In the genomic region with DNA sequence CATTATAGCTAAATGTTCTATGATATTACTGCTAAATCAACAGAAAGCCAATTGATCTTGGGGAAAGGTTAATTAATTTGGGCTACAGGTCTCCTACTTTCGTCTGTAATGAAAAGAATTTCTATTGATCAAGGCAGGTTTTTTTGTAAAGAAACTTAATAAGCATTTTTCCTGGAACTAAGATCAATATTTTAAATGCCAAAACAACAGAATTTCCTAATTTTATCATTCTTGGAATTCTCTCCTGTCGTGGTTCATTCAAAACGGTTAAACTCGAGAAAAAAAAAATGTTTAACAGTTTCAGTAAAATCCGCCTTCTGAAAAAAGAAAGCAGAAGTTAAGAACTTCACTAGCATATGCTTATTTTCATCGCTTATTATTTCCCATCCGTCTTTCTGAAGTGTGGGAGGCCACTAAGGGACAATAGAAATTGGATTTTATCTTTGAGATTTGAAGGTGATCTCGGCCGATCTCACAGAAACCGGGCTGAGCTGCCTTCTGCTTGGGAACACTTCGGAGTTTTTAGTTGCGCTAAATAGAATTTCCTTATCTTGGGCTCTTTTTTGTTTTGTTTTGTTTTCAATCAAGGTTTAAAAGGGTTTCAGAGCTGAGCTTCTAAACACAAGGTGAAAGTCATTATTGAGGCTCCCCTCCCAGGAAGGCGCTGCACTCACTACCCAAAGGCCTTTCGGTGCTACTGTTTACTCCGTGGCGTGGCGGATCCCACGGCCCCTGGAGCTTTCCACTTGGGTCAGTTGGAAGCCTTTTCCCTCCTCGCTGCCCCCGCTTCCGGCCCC, we compare ENCODE assay signal across 8 mouse cellular contexts. TPM values are rescaled to one million over a fixed set of nuclear protein-coding genes. Genes with fewer than 3 reads are reported as not detected.
A peak's percentile ranks its signal among the peaks of the same experiment; 100 is the strongest.
DNase-seq lines count a peak whose midpoint lies in the region; ATAC-seq and TF ChIP-seq lines count a peak whose summit lies in the region.
"Had no signal": no experiment of that assay in that cellular context is flagged by ENCODE, and none has a peak within 500 bp of the region (broad histone marks: within the 10 kb centered on the region; RNA-seq: fewer than 3 reads in every experiment).

No protein-coding gene starts in this region.

- ATAC-seq in heart, embryonic 16.5 days (replicated peaks; ENCODE audit: extremely low read depth, insufficient read depth, low FRiP score) = no peak
- no peak for ATAC-seq in liver, embryonic 15.5 days (ENCODE audit: insufficient read depth)
- no peak for ATAC-seq in megakaryocyte progenitor cell, adult 5-6 weeks (replicated peaks; ENCODE audit: poor library complexity)

- peaks cover 90% of the 10 kb centered on the region for H3K27me3 ChIP-seq in E14TG2a.4 (ENCODE audit: insufficient read depth, low read length)
- peaks cover 73% of the 10 kb centered on the region for H3K27me3 ChIP-seq in heart, embryonic 16.5 days (ENCODE audit: control insufficient read depth, insufficient read depth, low read length)
- peaks cover 94% of the 10 kb centered on the region for H3K27me3 ChIP-seq in liver, embryonic 15.5 days

- peaks cover 42% of the 10 kb centered on the region for H3K4me1 ChIP-seq in E14TG2a.4 (replicated peaks; ENCODE audit: low read depth, low read length)
- peaks cover 6% of the 10 kb centered on the region; the same call in 1 of the 2 replicates for H3K4me1 ChIP-seq in heart, embryonic 16.5 days (ENCODE audit: control insufficient read depth, insufficient read depth, low read length)
- H3K4me1 ChIP-seq in liver, embryonic 15.5 days (replicated peaks) = peaks cover 7% of the 10 kb centered on the region

- no peaks in the 10 kb centered on the region for H3K36me3 ChIP-seq in E14TG2a.4 (ENCODE audit: insufficient read depth, low read length)
- H3K36me3 ChIP-seq in heart, embryonic 16.5 days (ENCODE audit: control insufficient read depth, insufficient read depth) = no peaks in the 10 kb centered on the region
- H3K36me3 ChIP-seq in liver, embryonic 15.5 days (replicated peaks) = no peaks in the 10 kb centered on the region

- WGBS in heart, embryonic 16.5 days = 2% methylated on average over 21 of the region's 21 CpGs
- WGBS in liver, embryonic 15.5 days (ENCODE audit: insufficient replicate concordance) = 1% methylated on average over 21 of the region's 21 CpGs

- H3K4me3 ChIP-seq in E14TG2a.4 (replicated peaks; ENCODE audit: low read length) = peak overlapping the region; percentile 76
- peak overlapping the region; percentile 33 for H3K4me3 ChIP-seq in heart, embryonic 16.5 days (ENCODE audit: low read length)
- H3K4me3 ChIP-seq in liver, embryonic 15.5 days (replicated peaks) = peak overlapping the region; percentile 45

- TF ChIP-seq CTCF in E14TG2a.4 (conservative IDR thresholded peaks at IDR 0.05; ENCODE audit: low read length) = no peak

- no peaks in the 10 kb centered on the region for H3K9me3 ChIP-seq in E14TG2a.4 (ENCODE audit: low read length)
- no peaks in the 10 kb centered on the region for H3K9me3 ChIP-seq in heart, embryonic 16.5 days (replicated peaks; ENCODE audit: control insufficient read depth, low read length)
- H3K9me3 ChIP-seq in liver, embryonic 15.5 days (replicated peaks) = no peaks in the 10 kb centered on the region

- DNase-seq in A20 (ENCODE audit: low read depth, low spot score) = peak; percentile 63
- no peak for DNase-seq in natural killer cell, adult 2 months (ENCODE audit: low spot score in 2 of 2)
- DNase-seq in right cerebral cortex, postnatal 14 days = no peak

- H3K27ac ChIP-seq in heart, embryonic 16.5 days (ENCODE audit: low read length) = no peak overlapping the region
- peak overlapping the region; percentile 78 for H3K27ac ChIP-seq in liver, embryonic 15.5 days (replicated peaks)

- H3K9ac ChIP-seq in heart, embryonic 16.5 days (ENCODE audit: low read length) = no peak overlapping the region
- H3K9ac ChIP-seq in liver, embryonic 15.5 days = no peak overlapping the region

- H3K4me2 ChIP-seq in heart, embryonic 16.5 days (ENCODE audit: low read depth, low read length) = peak overlapping the region; percentile 54
- peak overlapping the region; percentile 52 for H3K4me2 ChIP-seq in liver, embryonic 15.5 days

RNA-seq across cellular contexts. Expression of gene Foxa1, which starts 8.7 kb away (rescaled TPM):
- polyA plus RNA-seq in heart, embryonic 16.5 days (2015; fragmentation: Nextera tagmentation; extraction: Ambion mirVana) = 0.18 and 0.74 TPM in 2 replicates
- 1.2 and 1.5 TPM in 2 replicates for polyA plus RNA-seq in liver, embryonic 15.5 days (2015; fragmentation: Nextera tagmentation; extraction: Ambion mirVana)
- total RNA-seq in megakaryocyte progenitor cell, adult 5-6 weeks (2015) = 0.47 TPM in 1 of 2 replicates, not detected in the other
- not detected in 2 replicates for total RNA-seq in megakaryocyte progenitor cell, adult 5-6 weeks (2017)
- total RNA-seq: hematopoietic stem cell, adult 5-6 weeks had no signal

RNA-seq across cellular contexts. Expression of gene Ttc6, which starts 25.9 kb away (rescaled TPM):
- 0.09 and 0.57 TPM in 2 replicates for polyA plus RNA-seq in heart, embryonic 16.5 days (2015; fragmentation: Nextera tagmentation; extraction: Ambion mirVana)
- 0.03 and 0.05 TPM in 2 replicates for polyA plus RNA-seq in liver, embryonic 15.5 days (2015; fragmentation: Nextera tagmentation; extraction: Ambion mirVana)
- not detected in 2 replicates for total RNA-seq in megakaryocyte progenitor cell, adult 5-6 weeks (2015)
- total RNA-seq in megakaryocyte progenitor cell, adult 5-6 weeks (2017) = not detected in 2 replicates
- total RNA-seq: hematopoietic stem cell, adult 5-6 weeks had no signal
